Mouse (Mus musculus): Measurements from ENCODE around the gene Jmjd4.

DNA sequence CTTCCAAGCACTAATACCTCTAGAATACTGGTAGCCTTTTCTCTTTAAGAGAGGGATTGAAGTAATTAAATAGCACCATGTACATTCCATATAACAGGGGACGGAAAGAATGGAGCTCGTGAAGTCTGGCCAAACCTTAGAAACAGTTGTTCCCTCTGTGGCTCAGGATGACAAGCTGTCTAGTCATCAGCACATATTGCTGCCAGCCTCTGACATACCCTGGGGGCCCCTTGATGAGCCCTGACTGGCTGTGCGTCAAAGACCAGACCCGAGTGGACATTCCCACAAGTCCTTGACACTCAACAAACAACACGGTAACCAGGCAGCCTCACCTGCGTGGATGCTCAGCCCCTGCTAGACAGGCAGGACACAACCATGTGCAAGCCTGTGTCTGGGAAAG lies 37.8 kb upstream of the Jmjd4 start:
- TF ChIP-seq CTCF (IDR thresholded peaks at IDR 0.05; ENCODE audit: extremely low read depth, insufficient read depth, low read length) (no peak), POLR2A (IDR thresholded peaks at IDR 0.05; ENCODE audit: extremely low read depth, insufficient read depth, low read length) (no peak)

Measured in cortical plate, adult 2 months (tissue).